Mouse (Mus musculus) CH12.LX (cell line): Measurements from ENCODE around the gene Bckdha. TPM values are rescaled to one million over a fixed set of nuclear protein-coding genes. Genes with fewer than 3 reads are reported as not detected.

Experiments
- DNase-seq: peaks from one replicate; pipeline ENCODE4 v3.0.0-alpha.2; 2013; ENCODE audit errors: extremely low read depth
- H3K27ac ChIP-seq: 2 replicates; pipeline ENCODE4 v1.5.1; 2012; ENCODE audit warnings: low read depth, mild to moderate bottlenecking, control low read depth, moderate library complexity; ENCODE audit not compliant: insufficient read depth
- H3K27me3 ChIP-seq: replicated peaks from 2 replicates; pipeline ENCODE3; 2012; ENCODE audit warnings: inconsistent platforms
- H3K36me3 ChIP-seq, 2 experiments: replicated peaks in 1 of 2; 2 replicates each; pipeline versions ENCODE3 to v1.6.1; 2012; ENCODE audit warnings: inconsistent platforms in 1 of 2, low read length in 1 of 2, mild to moderate bottlenecking in 1 of 2, mixed read lengths in 1 of 2, moderate library complexity in 1 of 2; ENCODE audit not compliant: control insufficient read depth in 1 of 2, insufficient read depth in 1 of 2
- H3K4me1 ChIP-seq, 2 experiments: 2 replicates each; pipeline ENCODE4 v1.6.1; 2012; ENCODE audit warnings: inconsistent platforms in 1 of 2, moderate library complexity in 1 of 2; ENCODE audit not compliant: insufficient read depth in 2 of 2, control insufficient read depth in 1 of 2
- H3K4me2 ChIP-seq: 2 replicates; pipeline ENCODE4 v1.6.1; 2012; ENCODE audit warnings: low read depth, mild to moderate bottlenecking, control low read depth; ENCODE audit not compliant: poor library complexity, insufficient read depth, severe bottlenecking
- H3K4me3 ChIP-seq, 3 experiments: fragments of 150-350 bp in 1 of 3; sonication (generic) in 1 of 3; replicated peaks in 1 of 3; 2 replicates each; pipeline versions ENCODE3 to v1.5.1; 2011 to 2012; ENCODE audit warnings: low read depth in 2 of 3, low read length in 2 of 3, mild to moderate bottlenecking in 2 of 3, moderate library complexity in 2 of 3, control low read depth in 1 of 3, improper control_type of control experiment in 1 of 3, inconsistent platforms in 1 of 3, mixed read lengths in 1 of 3; ENCODE audit not compliant: poor library complexity in 1 of 3
- H3K79me2 ChIP-seq: replicated peaks from 2 replicates; pipeline ENCODE4 v1.6.1; 2012; ENCODE audit warnings: mild to moderate bottlenecking, moderate library complexity; ENCODE audit not compliant: control insufficient read depth, poor library complexity, insufficient read depth, severe bottlenecking; ENCODE audit errors: extremely low read depth
- H3K9ac ChIP-seq: 2 replicates; pipeline ENCODE4 v1.6.1; 2012; ENCODE audit warnings: low read depth, mild to moderate bottlenecking, control low read depth, moderate library complexity; ENCODE audit not compliant: insufficient read depth
- H3K9me3 ChIP-seq: replicated peaks from 2 replicates; pipeline ENCODE3; 2012; ENCODE audit warnings: low read length, inconsistent platforms, mixed read lengths
- BHLHE40 ChIP-seq: IDR thresholded peaks from 2 replicates; pipeline ENCODE4 v1.6.1; 2011; ENCODE audit warnings: mild to moderate bottlenecking, low read depth, low read length, improper control_type of control experiment
- CHD1 ChIP-seq: IDR thresholded peaks from 2 replicates; pipeline ENCODE4 v1.6.1; 2012; ENCODE audit warnings: low read depth, low read length, improper control_type of control experiment, inconsistent platforms
- CTCF ChIP-seq, 2 experiments: IDR thresholded peaks in 1 of 2; conservative IDR thresholded peaks in 1 of 2; 2 replicates each; pipeline ENCODE4 v1.5.1; 2011 to 2012; ENCODE audit warnings: low read depth in 2 of 2, low read length in 2 of 2, improper control_type of control experiment in 1 of 2, inconsistent platforms in 1 of 2, mild to moderate bottlenecking in 1 of 2, moderate library complexity in 1 of 2
- EP300 ChIP-seq: IDR thresholded peaks from 2 replicates; pipeline ENCODE4 v1.6.1; 2011; ENCODE audit warnings: low read length, improper control_type of control experiment
- GABPA ChIP-seq: IDR thresholded peaks from 2 replicates; pipeline ENCODE4 v1.6.1; 2012; ENCODE audit warnings: low read depth, low read length, improper control_type of control experiment, inconsistent platforms; ENCODE audit not compliant: insufficient replicate concordance
- HCFC1 ChIP-seq: IDR thresholded peaks from 2 replicates; pipeline ENCODE4 v1.6.1; 2012; ENCODE audit warnings: low read depth, mild to moderate bottlenecking, inconsistent platforms, low read length, improper control_type of control experiment
- IRF4 ChIP-seq: IDR thresholded peaks from 2 replicates; pipeline ENCODE4 v1.6.1; 2014; ENCODE audit warnings: low read depth, mild to moderate bottlenecking, inconsistent platforms, low read length, improper control_type of control experiment
- KAT2A ChIP-seq: IDR thresholded peaks from 2 replicates; pipeline ENCODE4 v1.6.1; 2012; ENCODE audit warnings: low read length, improper control_type of control experiment, inconsistent platforms; ENCODE audit not compliant: insufficient replicate concordance
- MAFK ChIP-seq: IDR thresholded peaks from 2 replicates; pipeline ENCODE4 v1.6.1; 2011; ENCODE audit warnings: low read length, improper control_type of control experiment; ENCODE audit not compliant: insufficient replicate concordance
- MAX ChIP-seq: IDR thresholded peaks from 2 replicates; pipeline ENCODE4 v1.6.1; 2011; ENCODE audit warnings: low read length, improper control_type of control experiment
- MEF2A ChIP-seq: IDR thresholded peaks from 2 replicates; pipeline ENCODE4 v1.6.1; 2014; ENCODE audit warnings: low read depth, mild to moderate bottlenecking, inconsistent platforms, low read length, improper control_type of control experiment, borderline replicate concordance
- MXI1 ChIP-seq: IDR thresholded peaks from 2 replicates; pipeline ENCODE4 v1.6.1; 2011; ENCODE audit warnings: mild to moderate bottlenecking, low read depth, low read length, improper control_type of control experiment
- NELFE ChIP-seq: IDR thresholded peaks from 2 replicates; pipeline ENCODE4 v1.6.1; 2011; ENCODE audit warnings: low read depth, low read length, improper control_type of control experiment
- NRF1 ChIP-seq: IDR thresholded peaks from 2 replicates; pipeline ENCODE4 v1.6.1; 2014; ENCODE audit warnings: low read depth, mild to moderate bottlenecking, inconsistent platforms, low read length, improper control_type of control experiment, moderate library complexity
- PAX5 ChIP-seq: IDR thresholded peaks from 2 replicates; pipeline ENCODE4 v1.6.1; 2012; ENCODE audit warnings: low read length, inconsistent platforms, mixed read lengths
- POLR2A ChIP-seq: IDR thresholded peaks from 2 replicates; pipeline ENCODE4 v1.6.1; 2011; ENCODE audit warnings: low read depth, mild to moderate bottlenecking, improper control_type of control experiment, low read length
- RAD21 ChIP-seq: IDR thresholded peaks from 2 replicates; pipeline ENCODE4 v1.6.1; 2011; ENCODE audit warnings: low read depth, mild to moderate bottlenecking, low read length, improper control_type of control experiment, moderate library complexity
- RCOR1 ChIP-seq: conservative IDR thresholded peaks from 2 replicates; pipeline ENCODE4 v1.6.1; 2012; ENCODE audit warnings: low read depth, mild to moderate bottlenecking, inconsistent platforms, low read length, improper control_type of control experiment
- SMC3 ChIP-seq: IDR thresholded peaks from 2 replicates; pipeline ENCODE4 v1.6.1; 2011; ENCODE audit warnings: low read depth, low read length, improper control_type of control experiment
- TBP ChIP-seq: conservative IDR thresholded peaks from 2 replicates; pipeline ENCODE4 v1.6.1; 2011; ENCODE audit warnings: low read depth, low read length, improper control_type of control experiment
- TCF12 ChIP-seq: IDR thresholded peaks from 2 replicates; pipeline ENCODE4 v1.6.1; 2014; ENCODE audit warnings: low read depth, mild to moderate bottlenecking, inconsistent platforms, low read length, improper control_type of control experiment
- UBTF ChIP-seq: IDR thresholded peaks from 2 replicates; pipeline ENCODE4 v1.6.1; 2012; ENCODE audit warnings: low read depth, mild to moderate bottlenecking, inconsistent platforms, low read length, improper control_type of control experiment, moderate library complexity
- USF1 ChIP-seq: IDR thresholded peaks from 2 replicates; pipeline ENCODE4 v1.6.1; 2014; ENCODE audit warnings: low read depth, mild to moderate bottlenecking, inconsistent platforms, low read length, improper control_type of control experiment
- USF2 ChIP-seq: conservative IDR thresholded peaks from 2 replicates; pipeline ENCODE4 v1.6.1; 2011; ENCODE audit warnings: low read depth, low read length, improper control_type of control experiment
- ZC3H11A ChIP-seq: IDR thresholded peaks from 2 replicates; pipeline ENCODE4 v1.6.1; 2012; ENCODE audit warnings: low read depth, mild to moderate bottlenecking, inconsistent platforms, low read length, improper control_type of control experiment
- ZKSCAN1 ChIP-seq: IDR thresholded peaks from 2 replicates; pipeline ENCODE4 v1.6.1; 2012; ENCODE audit warnings: low read depth, inconsistent platforms, low read length, improper control_type of control experiment, borderline replicate concordance
- ZMIZ1 ChIP-seq: IDR thresholded peaks from 2 replicates; pipeline ENCODE4 v1.6.1; 2012; ENCODE audit warnings: low read depth, mild to moderate bottlenecking, inconsistent platforms, low read length, improper control_type of control experiment
- dilution Hi-C: fragments of 300-500 bp; cut with MboI; formaldehyde crosslinking; loops from 2 replicates; pipeline ENCODE4 v1.14.3; 2020; ENCODE audit warnings: low sequenced_read_pairs; ENCODE audit not compliant: extremely low pct_unique_long_range_greater_than_20kb, extremely low pct_ligation_motif_present
- in situ Hi-C: fragments of 300-500 bp; cut with MboI; formaldehyde crosslinking; loops from 3 replicates; pipeline ENCODE4 v1.14.3; 2019; ENCODE audit warnings: low sequenced_read_pairs, low pct_ligation_motif_present, low pct_unique_long_range_greater_than_20kb, mixed read lengths
- polyA plus RNA-seq: library from polyadenylated mRNA; unstranded; fragments of >175 nt; gene quantifications from 2 replicates; pipeline ENCODE4 v1.2.1, GENCODE M21; 2012; ENCODE audit warnings: low read depth; ENCODE audit not compliant: insufficient read length
- total RNA-seq, 2 experiments: library from RNA; depleted of rRNA; stranded (reverse); fragments of 300-350 nt in 1 of 2; fragments of >200 nt in 1 of 2; gene quantifications; 2 replicates each; pipeline ENCODE4 v1.2.3; 2012 to 2014

The Bckdha gene
- total and polyA plus RNA-seq, 3 experiments: 17.2 to 21.4 (median 19.9) TPM

GRCm38 (mm10) chr7:25651281-25651680 is 7.5 kb downstream of the Bckdha start:
- no peak overlapping the region for H3K4me3 ChIP-seq
- DNase-seq: peak; percentile 66
- no peaks in the 10 kb centered on the region for H3K79me2 ChIP-seq
- no peak overlapping the region for H3K27ac ChIP-seq
- no peak overlapping the region for H3K9ac ChIP-seq
- dilution Hi-C loops: no loop called here
- 0 out of 2 replicates have a peak overlapping the region, but pooled peaks have one; percentile 23 for H3K4me2 ChIP-seq
- peaks cover 17 to 49% of the 10 kb centered on the region in 2 experiments for H3K4me1 ChIP-seq
- H3K9me3 ChIP-seq: no peaks in the 10 kb centered on the region
- in situ Hi-C loops: no loop called here
- no peaks in the 10 kb centered on the region for H3K27me3 ChIP-seq
- TF ChIP-seq BHLHE40 (0 out of 2 replicates have a peak, but pooled peaks have one; percentile 20), USF2 (no peak), ZC3H11A (no peak), UBTF (no peak), NELFE (no peak), SMC3 (peak; percentile 65), RAD21 (peak; percentile 78), MEF2A (no peak), EP300 (no peak), RCOR1 (no peak), POLR2A (no peak), TBP (no peak), ZKSCAN1 (no peak), CTCF (conservative IDR thresholded peaks at IDR 0.05 in 1 of 2, IDR thresholded peaks at IDR 0.05 in 1 of 2; ENCODE audit: low read depth in 2 of 2, low read length in 2 of 2) (peak in 1 of 2 experiments; percentile 68; a peak in 2 of 4 replicates)
- TF ChIP-seq, all 38 proteins: peak for 4
- H3K36me3 ChIP-seq: no peaks in the 10 kb centered on the region

- no peak for DNase-seq
- Histone ChIP-seq H3K36me3 (peaks cover 0 to 3% of the 10 kb centered on the region in 2 experiments), H3K27ac (no peak overlapping the region), H3K9me3 (no peaks in the 10 kb centered on the region), H3K4me3 (no peak overlapping the region), H3K4me2 (no peak overlapping the region), H3K27me3 (no peaks in the 10 kb centered on the region), H3K9ac (no peak overlapping the region), H3K4me1 (peaks cover 17 to 54% of the 10 kb centered on the region in 2 experiments), H3K79me2 (no peaks in the 10 kb centered on the region)
- in situ Hi-C loops: no loop called here
- dilution Hi-C loops: no loop called here
- no peak for TF ChIP-seq HCFC1
- TF ChIP-seq KAT2A: no peak
- TF ChIP-seq PAX5: no peak
- no peak for TF ChIP-seq UBTF
- TF ChIP-seq MAFK: no peak
- no peak for TF ChIP-seq USF1
- TF ChIP-seq TCF12: no peak
- TF ChIP-seq USF2: no peak
- no peak for TF ChIP-seq CHD1
- TF ChIP-seq MXI1: no peak
- TF ChIP-seq GABPA: no peak
- no peak for TF ChIP-seq NRF1
- no peak for TF ChIP-seq MAX
- no peak for TF ChIP-seq ZMIZ1
- TF ChIP-seq EP300: no peak
- TF ChIP-seq IRF4: no peak
- TF ChIP-seq, all 38 proteins: peak for 0
Measured at GRCm38 (mm10) chr7:25649839-25650238, 8.9 kb downstream of the Bckdha start.
